Mouse (Mus musculus): ENCODE measurements around the gene Tusc2.

Gene Tusc2

GRCm38 (mm10) chr9:107590058-107590772 lies 27.2 kb downstream of the Tusc2 start:
- DNase-seq, result peak; percentile 83 to 84

- peak in 1 of 2 experiments; percentile 87 for DNase-seq
Measured at GRCm38 (mm10) chr9:107590773-107591060, 27.7 kb downstream of the Tusc2 start.

- DNase-seq, result peak; percentile 86 to 91
Measured at GRCm38 (mm10) chr9:107593101-107593976, 30.3 kb downstream of the Tusc2 start.

- DNase-seq, result peak in 1 of 2 experiments; percentile 59
Measured at GRCm38 (mm10) chr9:107594281-107595062, 31.4 kb downstream of the Tusc2 start.

- DNase-seq, result peak in 1 of 2 experiments; percentile 65
Measured at GRCm38 (mm10) chr9:107596619-107597569, 33.8 kb downstream of the Tusc2 start.

- peak in 1 of 2 experiments; percentile 79 for DNase-seq
Measured at GRCm38 (mm10) chr9:107598385-107598784, 35.3 kb downstream of the Tusc2 start.

- DNase-seq, result peak in 1 of 2 experiments; percentile 60
Measured at GRCm38 (mm10) chr9:107599433-107599832, 36.4 kb downstream of the Tusc2 start.

GRCm38 (mm10) chr9:107599842-107600241 lies 36.8 kb downstream of the Tusc2 start:
- DNase-seq, result peak in 1 of 2 experiments; percentile 69

GRCm38 (mm10) chr9:107600745-107601144 lies 37.7 kb downstream of the Tusc2 start:
- DNase-seq, result peak in 1 of 2 experiments; percentile 80

- no peak for DNase-seq
Measured at GRCm38 (mm10) chr9:107601275-107601674, 38.2 kb downstream of the Tusc2 start.

GRCm38 (mm10) chr9:107602068-107602648 lies 39.1 kb downstream of the Tusc2 start:
- peak; percentile 91 to 97 for DNase-seq

GRCm38 (mm10) chr9:107603251-107603650 lies 40.2 kb downstream of the Tusc2 start:
- DNase-seq, result no peak

- peak; percentile 72 to 76 for DNase-seq
Measured at GRCm38 (mm10) chr9:107605041-107605661, 42.1 kb downstream of the Tusc2 start.

GRCm38 (mm10) chr9:107606591-107606990 lies 43.5 kb downstream of the Tusc2 start:
- DNase-seq, result peak; percentile 70 to 76

GRCm38 (mm10) chr9:107607036-107607435 lies 44.0 kb downstream of the Tusc2 start:
- DNase-seq, result no peak

GRCm38 (mm10) chr9:107607653-107608245 lies 44.7 kb downstream of the Tusc2 start:
- peak; percentile 52 to 57 for DNase-seq

GRCm38 (mm10) chr9:107608741-107609432 lies 45.8 kb downstream of the Tusc2 start, which contains the start of gene Sema3b:
Sema3b (minus strand) TSS chr9:107609229.
- DNase-seq, result peak; percentile 64 to 71

- no peak for DNase-seq
Measured at GRCm38 (mm10) chr9:107609433-107609830, 46.4 kb downstream of the Tusc2 start.

- DNase-seq, result no peak
Measured at GRCm38 (mm10) chr9:107611456-107612190, 48.6 kb downstream of the Tusc2 start.

All from kidney, postnatal 36 days (tissue).